Mouse (Mus musculus) liver, embryonic 11.5 days (tissue): ENCODE results near the gene Olfr15. TPM values are rescaled to one million over a fixed set of nuclear protein-coding genes. Genes with fewer than 3 reads are reported as not detected.
A peak's percentile ranks its signal among the peaks of the same experiment; 100 is the strongest.

Experiments
- ATAC-seq: fragments of 200-750 bp; cut with Nextera tagmentation; replicated peaks from 2 replicates; pipeline ENCODE4 v1.8.0; 2017; ENCODE audit warnings: moderate number of reproducible peaks, mild to moderate bottlenecking, moderate TSS enrichment, moderate library complexity; ENCODE audit not compliant: low FRiP score
- DNase-seq: peaks from one replicate; pipeline ENCODE4 v3.0.0-alpha.2; 2017; ENCODE audit warnings: low spot score
- H3K27ac ChIP-seq: fragments of 300-500 bp; sonication (generic); 2 replicates; pipeline ENCODE4 v1.5.1; 2014; ENCODE audit warnings: mild to moderate bottlenecking, low read depth, low read length, control low read depth
- H3K27me3 ChIP-seq: fragments of 300-500 bp; sonication (generic); replicated peaks from 2 replicates; pipeline ENCODE4 v1.6.1; 2014; ENCODE audit warnings: low read length, mixed read lengths; ENCODE audit not compliant: control insufficient read depth, insufficient read depth
- H3K36me3 ChIP-seq: fragments of 300-500 bp; sonication (generic); 2 replicates; pipeline ENCODE4 v1.6.1; 2014; ENCODE audit warnings: mild to moderate bottlenecking, low read length, moderate library complexity, mixed read lengths; ENCODE audit not compliant: control insufficient read depth, insufficient read depth
- H3K4me1 ChIP-seq: fragments of 300-500 bp; sonication (generic); replicated peaks from 2 replicates; pipeline ENCODE4 v1.6.1; 2014; ENCODE audit warnings: low read length, mixed read lengths; ENCODE audit not compliant: control insufficient read depth, insufficient read depth
- H3K4me2 ChIP-seq: fragments of 300-500 bp; sonication (generic); 2 replicates; pipeline ENCODE4 v1.6.1; 2014; ENCODE audit warnings: mild to moderate bottlenecking, control low read depth, moderate library complexity
- H3K4me3 ChIP-seq: fragments of 300-500 bp; sonication (generic); 2 replicates; pipeline ENCODE4 v1.5.1; 2014; ENCODE audit warnings: low read depth, low read length, control low read depth
- H3K9ac ChIP-seq: fragments of 300-500 bp; sonication (generic); 2 replicates; pipeline ENCODE4 v1.6.1; 2014; ENCODE audit warnings: low read depth, low read length, control low read depth
- H3K9me3 ChIP-seq: fragments of 300-500 bp; sonication (generic); 2 replicates; pipeline ENCODE4 v1.6.1; 2016; ENCODE audit warnings: low read length, inconsistent platforms, mixed read lengths; ENCODE audit not compliant: control insufficient read depth
- WGBS: fragments of 180-500 bp; shearing (Covaris S2); extraction: QIAGEN DNeasy Blood & Tissue Kit; methylation state at CpG from one replicate; pipeline ENCODE4 v1.1.7; 2014; 5-methylcytosine and 5-hydroxymethylcytosine counted together
- polyA plus RNA-seq: library from polyadenylated mRNA; unstranded; fragments of >200 nt; fragmentation: Nextera tagmentation; extraction: Ambion mirVana; gene quantifications from 2 replicates; pipeline ENCODE4 v1.2.1, GENCODE M21; 2014

Gene Olfr15
- polyA plus RNA-seq, 1 experiment from 2014 or later: not detected

GRCm38 (mm10) chr16:3854437-3855182 is 23.9 kb downstream of the Olfr15 start:
- DNase-seq: no peak
- Histone ChIP-seq H3K27ac (no peak overlapping the region), H3K4me2 (no peak overlapping the region), H3K4me3 (no peak overlapping the region), H3K9ac (no peak overlapping the region), H3K36me3 (no peaks in the 10 kb centered on the region; the same call in 1 of the 2 replicates), H3K27me3 (no peaks in the 10 kb centered on the region), H3K4me1 (no peaks in the 10 kb centered on the region), H3K9me3 (no peaks in the 10 kb centered on the region)
- no peak for ATAC-seq
- WGBS: 69% methylated on average over 11 of the region's 11 CpGs

DNA sequence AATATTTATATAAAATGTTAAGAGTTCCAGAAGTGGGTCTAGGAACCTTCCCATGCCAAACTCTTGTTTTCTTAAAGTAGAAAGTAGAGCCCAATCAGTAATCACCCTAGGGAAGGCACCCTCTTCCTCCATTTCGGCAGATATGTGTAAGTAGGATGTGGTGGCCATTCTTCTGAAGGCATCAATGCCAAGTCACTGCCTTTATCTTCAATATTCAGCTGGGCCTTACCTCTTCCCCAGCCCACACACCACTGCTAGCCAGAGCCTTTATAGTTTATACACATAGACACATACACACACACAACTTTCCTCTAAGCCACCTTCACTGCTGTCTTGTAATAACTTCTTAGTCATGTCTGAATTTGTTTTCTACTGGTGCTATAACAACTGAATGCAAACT is 25.1 kb downstream of the Olfr15 start:
- no peak for ATAC-seq
- Histone ChIP-seq H3K4me2 (no peak overlapping the region), H3K4me3 (no peak overlapping the region), H3K9ac (no peak overlapping the region), H3K27ac (no peak overlapping the region), H3K27me3 (no peaks in the 10 kb centered on the region), H3K9me3 (no peaks in the 10 kb centered on the region), H3K4me1 (no peaks in the 10 kb centered on the region), H3K36me3 (peaks cover under 1% of the 10 kb centered on the region)
- no peak for DNase-seq
- 50% methylated on average over 1 of the region's 1 CpGs for WGBS

DNA sequence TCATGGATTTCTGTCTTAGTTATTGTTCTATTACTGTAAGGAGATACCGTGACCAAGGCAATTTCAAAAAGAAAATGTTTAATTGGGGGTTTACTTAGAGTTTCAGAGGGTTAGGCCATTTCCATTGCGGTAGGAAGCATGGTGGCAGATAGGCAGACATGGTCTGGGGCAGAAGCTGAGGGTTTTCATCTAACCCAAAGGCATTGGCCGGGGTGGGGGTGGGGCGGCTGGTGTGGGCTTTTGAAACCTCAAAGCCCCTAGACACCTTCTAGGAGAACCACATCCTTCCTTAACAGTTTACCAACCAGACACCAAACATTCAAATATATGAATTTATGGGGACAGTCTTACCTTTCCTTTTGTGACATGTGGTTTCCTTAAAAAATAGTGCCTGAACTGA is 28.6 kb downstream of the Olfr15 start:
- H3K4me3 ChIP-seq: no peak overlapping the region
- H3K4me1 ChIP-seq: no peaks in the 10 kb centered on the region
- no peak overlapping the region for H3K27ac ChIP-seq
- no peaks in the 10 kb centered on the region for H3K27me3 ChIP-seq
- H3K36me3 ChIP-seq: peaks cover 10% of the 10 kb centered on the region
- 67% methylated on average over 4 of the region's 4 CpGs for WGBS
- H3K9ac ChIP-seq: no peak overlapping the region
- DNase-seq: no peak
- H3K9me3 ChIP-seq: no peaks in the 10 kb centered on the region
- H3K4me2 ChIP-seq: no peak overlapping the region
- ATAC-seq: no peak

- Histone ChIP-seq H3K9ac (peak overlapping the region; percentile 65), H3K4me3 (peak overlapping the region; percentile 68), H3K4me2 (peak overlapping the region; percentile 92), H3K9me3 (no peaks in the 10 kb centered on the region), H3K27me3 (no peaks in the 10 kb centered on the region), H3K36me3 (no peaks in the 10 kb centered on the region), H3K27ac (no peak overlapping the region), H3K4me1 (peaks cover 11% of the 10 kb centered on the region)
- DNase-seq (no peak), ATAC-seq (peak; percentile 11; the same call in 1 of the 2 replicates)
- WGBS: 2% methylated on average over 16 of the region's 16 CpGs
Observed at GRCm38 (mm10) chr16:3871815-3872214, 41.1 kb downstream of the Olfr15 start.

DNA sequence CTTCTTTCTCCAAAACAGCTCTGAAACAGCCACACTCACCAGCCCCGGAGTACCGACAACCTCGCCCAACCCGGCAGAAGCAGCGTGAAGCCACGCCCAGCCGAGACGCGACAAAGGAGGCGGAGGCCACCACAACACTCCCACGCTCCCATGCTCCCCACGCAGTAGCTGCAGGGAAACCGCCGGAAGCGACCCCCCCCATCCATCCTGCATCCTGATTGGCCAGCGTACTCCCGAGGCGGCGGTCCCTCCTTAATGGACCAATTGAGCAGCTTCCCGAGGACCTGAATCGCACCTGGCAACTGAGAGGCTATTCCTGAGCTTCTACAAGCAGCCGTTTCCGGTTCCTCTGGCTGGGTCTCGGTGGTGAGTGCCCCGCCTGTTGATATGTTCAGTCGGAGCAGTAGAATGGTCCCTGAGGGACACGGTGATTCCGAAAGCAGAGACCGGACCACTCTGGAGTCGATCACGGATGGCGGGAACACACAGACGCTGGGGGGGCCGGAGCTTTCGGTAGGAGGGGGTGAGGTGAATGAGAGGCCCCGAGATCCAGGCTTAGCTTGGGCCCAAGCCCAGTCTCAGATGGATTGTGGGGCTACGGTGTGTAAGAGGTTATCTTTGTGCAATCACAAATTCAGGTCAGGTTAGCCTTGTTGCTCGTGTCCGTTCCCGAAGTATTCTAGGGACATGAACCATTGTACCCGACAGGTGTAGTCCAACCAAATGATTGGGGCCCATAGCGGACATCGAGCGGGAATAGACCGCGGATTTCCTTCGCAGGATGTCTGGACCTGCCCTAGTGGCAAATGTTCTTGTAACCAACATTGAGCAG is 41.8 kb downstream of the Olfr15 start, which contains the start of gene Naa60:
Gene Naa60 (plus strand): TSS at position 160 of the 832 bp plus-strand sequence.
- Histone ChIP-seq H3K36me3 (peaks cover 2% of the 10 kb centered on the region; the same call in 1 of the 2 replicates), H3K4me1 (peaks cover 11% of the 10 kb centered on the region), H3K9me3 (no peaks in the 10 kb centered on the region), H3K27ac (peak within 1 kb of the TSS; percentile 35; the same call in 1 of the 2 replicates), H3K4me2 (peak within 1 kb of the TSS; percentile 92), H3K27me3 (no peaks in the 10 kb centered on the region), H3K9ac (peak within 1 kb of the TSS; percentile 65), H3K4me3 (peak within 1 kb of the TSS; percentile 68)
- WGBS: 4% methylated on average over 47 of the region's 47 CpGs
- peak; percentile 92 for DNase-seq
- ATAC-seq: peak; percentile 93

DNA sequence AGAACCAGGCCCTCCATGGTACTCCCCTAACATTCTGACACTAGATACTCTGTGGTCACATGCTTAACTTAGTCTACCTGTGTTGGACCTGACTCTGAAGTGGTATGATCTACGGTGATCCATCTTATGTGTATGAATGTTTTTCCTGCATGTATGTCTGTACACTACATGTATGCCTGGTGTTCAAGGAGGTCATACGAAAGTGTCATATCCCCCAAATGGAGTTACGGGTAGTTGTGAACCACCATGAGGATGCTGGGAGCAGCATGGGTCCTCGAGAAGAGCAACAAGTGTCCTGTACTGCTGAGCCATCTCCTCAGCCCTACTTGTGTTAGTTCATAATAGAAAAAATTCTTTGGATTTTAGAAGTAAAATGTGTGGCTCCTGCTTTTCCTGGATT is 45.7 kb downstream of the Olfr15 start:
- ATAC-seq: no peak
- Histone ChIP-seq H3K4me1 (peaks cover 11% of the 10 kb centered on the region), H3K36me3 (peaks cover 2% of the 10 kb centered on the region; the same call in 1 of the 2 replicates), H3K9ac (no peak overlapping the region), H3K4me3 (no peak overlapping the region), H3K9me3 (no peaks in the 10 kb centered on the region), H3K4me2 (no peak overlapping the region), H3K27ac (no peak overlapping the region), H3K27me3 (no peaks in the 10 kb centered on the region)
- WGBS: 87% methylated on average over 4 of the region's 4 CpGs
- DNase-seq: no peak

GRCm38 (mm10) chr16:3884201-3885064 is 53.8 kb downstream of the Olfr15 start, which contains the start of the genes Zfp597 and Gm20695:
Zfp597 (minus strand) TSS chr16:3884561.
Gm20695 (plus strand) TSS chr16:3884648.
- Histone ChIP-seq H3K36me3 (no peaks in the 10 kb centered on the region; the same call in 1 of the 2 replicates), H3K4me1 (peaks cover 15% of the 10 kb centered on the region), H3K4me2 (peak within 1 kb of the TSS; percentile 91), H3K27ac (peak within 1 kb of the TSS; percentile 87), H3K4me3 (peak within 1 kb of the TSS; percentile 96), H3K9me3 (no peaks in the 10 kb centered on the region), H3K27me3 (no peaks in the 10 kb centered on the region), H3K9ac (peak within 1 kb of the TSS; percentile 89)
- under 1% methylated on average over 88 of the region's 88 CpGs for WGBS
- DNase-seq (peak; percentile 95), ATAC-seq (peak; percentile 99)
